18 mouse cellular contexts compared by ENCODE assay signal in the genomic region with DNA sequence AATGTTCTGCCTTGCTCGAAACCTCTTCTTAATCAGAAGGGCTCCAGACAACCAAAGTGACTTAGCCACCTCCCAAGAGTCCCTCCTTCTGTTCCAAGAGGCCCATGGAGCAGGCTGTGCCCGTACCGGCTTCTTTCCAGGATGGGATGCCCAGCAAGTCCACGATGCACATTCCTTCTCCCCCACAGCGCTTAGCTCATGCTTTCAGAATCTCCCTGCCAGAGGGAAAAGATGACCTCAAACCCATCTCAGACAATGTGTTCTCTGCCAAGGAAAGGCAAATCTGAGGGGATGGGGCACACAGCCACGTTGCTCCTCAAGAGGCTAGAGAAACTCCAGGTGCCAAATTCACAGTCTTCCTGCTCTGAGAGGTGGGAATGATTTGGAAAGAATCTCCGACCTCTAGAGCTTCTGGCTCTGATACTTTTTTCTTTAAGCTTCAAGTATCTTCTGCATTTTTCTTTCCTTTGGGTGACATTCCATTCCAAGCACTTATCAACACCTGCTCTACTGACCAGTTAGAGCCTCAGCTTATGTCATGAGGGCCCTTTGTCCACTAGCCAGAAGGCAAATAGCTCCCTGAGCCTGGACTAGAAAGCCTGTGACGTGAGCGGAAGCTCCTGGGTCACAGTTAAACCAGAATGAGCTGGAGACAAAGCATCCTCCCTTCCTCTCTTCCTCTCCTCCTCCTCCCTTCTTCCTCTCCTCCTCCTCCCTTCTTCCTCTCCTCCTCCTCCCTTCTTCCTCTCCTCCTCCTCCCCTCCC.
DNase-seq lines count a peak whose midpoint lies in the region; ATAC-seq and TF ChIP-seq lines count a peak whose summit lies in the region.
"Had no signal": no experiment of that assay in that cellular context is flagged by ENCODE, and none has a peak within 500 bp of the region (broad histone marks: within the 10 kb centered on the region; RNA-seq: fewer than 3 reads in every experiment).

No protein-coding gene starts in this region.

- H3K4me2 ChIP-seq in heart, embryonic 16.5 days (ENCODE audit: low read depth, low read length): no peak overlapping the region
- H3K4me2 ChIP-seq: forebrain, embryonic 12.5 days; liver, embryonic 13.5 days; neural tube, embryonic 12.5 days had no signal

- H3K9me3 ChIP-seq in heart, embryonic 16.5 days (replicated peaks; ENCODE audit: control insufficient read depth, low read length): no peaks in the 10 kb centered on the region
- H3K9me3 ChIP-seq in heart, embryonic 10.5 days: no peaks in the 10 kb centered on the region
- peaks cover 15% of the 10 kb centered on the region for H3K9me3 ChIP-seq in ES-Bruce4 (replicated peaks; ENCODE audit: control insufficient read depth, insufficient read depth, low read length, poor library complexity, severe bottlenecking)
- H3K9me3 ChIP-seq: forebrain, embryonic 12.5 days; G1E; liver, embryonic 13.5 days; megakaryocyte, embryonic 14.5 days; neural tube, embryonic 12.5 days had no signal

- TF ChIP-seq EP300 in ES-Bruce4 (IDR thresholded peaks at IDR 0.05; ENCODE audit: insufficient read depth, low read depth, low read length): 0 out of 2 replicates have a peak, but pooled peaks have one; percentile 14

- no peaks in the 10 kb centered on the region for H3K27me3 ChIP-seq in heart, embryonic 16.5 days (ENCODE audit: control insufficient read depth, insufficient read depth, low read length)
- H3K27me3 ChIP-seq in heart, embryonic 10.5 days (ENCODE audit: insufficient read depth, poor library complexity, severe bottlenecking): no peaks in the 10 kb centered on the region
- no peaks in the 10 kb centered on the region for H3K27me3 ChIP-seq in ES-Bruce4 (ENCODE audit: control insufficient read depth, insufficient read depth, low read length, poor library complexity, severe bottlenecking)
- H3K27me3 ChIP-seq: forebrain, embryonic 12.5 days; liver, embryonic 13.5 days; neural tube, embryonic 12.5 days had no signal

- H3K36me3 ChIP-seq in heart, embryonic 16.5 days (ENCODE audit: control insufficient read depth, insufficient read depth): no peaks in the 10 kb centered on the region
- H3K36me3 ChIP-seq in heart, embryonic 10.5 days: no peaks in the 10 kb centered on the region
- H3K36me3 ChIP-seq in ES-Bruce4 (ENCODE audit: control insufficient read depth, insufficient read depth, low read length, poor library complexity, severe bottlenecking): peaks cover 2% of the 10 kb centered on the region; the same call in 1 of the 2 replicates
- H3K36me3 ChIP-seq: forebrain, embryonic 12.5 days; G1E; liver, embryonic 13.5 days; neural tube, embryonic 12.5 days had no signal

- TF ChIP-seq CTCF in ES-Bruce4 (IDR thresholded peaks at IDR 0.05; ENCODE audit: low read depth, low read length): no peak

- ATAC-seq in heart, embryonic 16.5 days (replicated peaks; ENCODE audit: extremely low read depth, insufficient read depth, low FRiP score): no peak
- ATAC-seq: hindbrain, embryonic 16.5 days had no signal

- H3K4me3 ChIP-seq in heart, embryonic 16.5 days (ENCODE audit: low read length): no peak overlapping the region
- H3K4me3 ChIP-seq in heart, embryonic 10.5 days: no peak overlapping the region
- H3K4me3 ChIP-seq in ES-Bruce4 (ENCODE audit: low read depth, low read length): no peak overlapping the region
- H3K4me3 ChIP-seq: forebrain, embryonic 12.5 days; liver, embryonic 13.5 days; megakaryocyte, embryonic 14.5 days; neural tube, embryonic 12.5 days had no signal

- 52% methylated on average over 9 of the region's 9 CpGs for WGBS in heart, embryonic 16.5 days
- WGBS in heart, embryonic 10.5 days: 70% methylated on average over 9 of the region's 9 CpGs

- peaks cover 3% of the 10 kb centered on the region; the same call in 1 of the 2 replicates for H3K4me1 ChIP-seq in heart, embryonic 16.5 days (ENCODE audit: control insufficient read depth, insufficient read depth, low read length)
- peaks cover 12% of the 10 kb centered on the region for H3K4me1 ChIP-seq in heart, embryonic 10.5 days
- peaks cover 2% of the 10 kb centered on the region for H3K4me1 ChIP-seq in ES-Bruce4 (ENCODE audit: control insufficient read depth, insufficient read depth, low read length)
- H3K4me1 ChIP-seq: liver, embryonic 13.5 days; neural tube, embryonic 12.5 days had no signal

- H3K9ac ChIP-seq in heart, embryonic 16.5 days (ENCODE audit: low read length): no peak overlapping the region
- peak overlapping the region; percentile 65; the same call in 1 of the 2 replicates for H3K9ac ChIP-seq in ES-Bruce4 (ENCODE audit: low read depth, poor library complexity, severe bottlenecking)
- H3K9ac ChIP-seq: forebrain, embryonic 12.5 days; liver, embryonic 13.5 days; neural tube, embryonic 12.5 days had no signal

- TF ChIP-seq POLR2A in ES-Bruce4 (IDR thresholded peaks at IDR 0.05; ENCODE audit: insufficient read depth, low read length): no peak

- H3K27ac ChIP-seq in heart, embryonic 16.5 days (ENCODE audit: low read length): peak overlapping the region; percentile 35; the same call in 1 of the 2 replicates
- no peak overlapping the region for H3K27ac ChIP-seq in heart, embryonic 10.5 days
- no peak overlapping the region for H3K27ac ChIP-seq in ES-Bruce4 (ENCODE audit: insufficient read depth, low read length)
- H3K27ac ChIP-seq: forebrain, embryonic 12.5 days; liver, embryonic 13.5 days; neural tube, embryonic 12.5 days had no signal

- peak; percentile 39 to 61 for DNase-seq in cerebellum, postnatal 14 days
- no peak for DNase-seq in cerebellum, adult 11 months
- no peak for DNase-seq in heart, embryonic 10.5 days (ENCODE audit: low spot score)
- peak; percentile 42 for DNase-seq in heart, postnatal 4 days
- no peak for DNase-seq in kidney, postnatal 25 days
- no peak for DNase-seq in layer of hippocampus, adult 8-10 months (ENCODE audit: low spot score in 2 of 2)
- DNase-seq: adrenal gland, postnatal 10 days; kidney, postnatal 10 days; layer of hippocampus, postnatal 36 days; liver, embryonic 13.5 days; right cerebral cortex, postnatal 25 days had no signal

Comparison
In these comparisons a context has a peak if more than half of its experiments do, and no peak if none do; other contexts are left out.
1. DNase-seq: peak in cerebellum, postnatal 14 days (2 of 2) and heart, postnatal 4 days (single experiment); none in cerebellum, adult 11 months (single experiment), heart, embryonic 10.5 days (single experiment), kidney, postnatal 25 days (0 of 2) and layer of hippocampus, adult 8-10 months (0 of 2).